Mouse (Mus musculus) retina, postnatal 7 days (tissue): ENCODE data around the gene Gm17428.

Experiments used
- DNase-seq: peaks from one replicate; pipeline ENCODE4 v3.0.0-alpha.2; 2012; ENCODE audit warnings: low read depth, low spot score

Gene Gm17428

GRCm38 (mm10) chr14:55008417-55008816 lies 31.7 kb downstream of the Gm17428 start:
- no peak for DNase-seq

- no peak for DNase-seq
Measured at GRCm38 (mm10) chr14:55011116-55011515, 34.4 kb downstream of the Gm17428 start.

GRCm38 (mm10) chr14:55014591-55014990 lies 37.9 kb downstream of the Gm17428 start:
- no peak for DNase-seq

GRCm38 (mm10) chr14:55014991-55015766 lies 38.4 kb downstream of the Gm17428 start, which contains the start of gene Ngdn:
Ngdn (plus strand) TSS chr14:55015454.
- DNase-seq: peak; percentile 98

GRCm38 (mm10) chr14:55015767-55016111 lies 39.0 kb downstream of the Gm17428 start:
- DNase-seq: no peak

GRCm38 (mm10) chr14:55016876-55017275 lies 40.1 kb downstream of the Gm17428 start:
- no peak for DNase-seq

- no peak for DNase-seq
Measured at GRCm38 (mm10) chr14:55020394-55020793, 43.7 kb downstream of the Gm17428 start.

- DNase-seq: no peak
Measured at GRCm38 (mm10) chr14:55023011-55023410, 46.3 kb downstream of the Gm17428 start.

- DNase-seq: peak; percentile 54
Measured at GRCm38 (mm10) chr14:55024236-55024635, 47.5 kb downstream of the Gm17428 start.

GRCm38 (mm10) chr14:55025527-55025926 lies 48.8 kb downstream of the Gm17428 start:
- no peak for DNase-seq
